Mouse (Mus musculus): ENCODE results near the gene Shmt1. TPM values are rescaled to one million over a fixed set of nuclear protein-coding genes. Genes with fewer than 3 reads are reported as not detected.

Shmt1 gene
- polyA plus RNA-seq (2012; rRNA removed; ENCODE audit: low replicate concordance): 9.0 and 20.1 TPM in 2 replicates

GRCm38 (mm10) chr11:60811618-60812017 is at the start of gene Shmt1:
Gene Shmt1, minus strand, starts transcription at chr11:60811718.

GRCm38 (mm10) chr11:60830433-60831052 is 19.0 kb upstream of the Shmt1 start, which contains the start of gene Dhrs7b:
Gene Dhrs7b, plus strand, starts transcription at chr11:60830631.

DNA sequence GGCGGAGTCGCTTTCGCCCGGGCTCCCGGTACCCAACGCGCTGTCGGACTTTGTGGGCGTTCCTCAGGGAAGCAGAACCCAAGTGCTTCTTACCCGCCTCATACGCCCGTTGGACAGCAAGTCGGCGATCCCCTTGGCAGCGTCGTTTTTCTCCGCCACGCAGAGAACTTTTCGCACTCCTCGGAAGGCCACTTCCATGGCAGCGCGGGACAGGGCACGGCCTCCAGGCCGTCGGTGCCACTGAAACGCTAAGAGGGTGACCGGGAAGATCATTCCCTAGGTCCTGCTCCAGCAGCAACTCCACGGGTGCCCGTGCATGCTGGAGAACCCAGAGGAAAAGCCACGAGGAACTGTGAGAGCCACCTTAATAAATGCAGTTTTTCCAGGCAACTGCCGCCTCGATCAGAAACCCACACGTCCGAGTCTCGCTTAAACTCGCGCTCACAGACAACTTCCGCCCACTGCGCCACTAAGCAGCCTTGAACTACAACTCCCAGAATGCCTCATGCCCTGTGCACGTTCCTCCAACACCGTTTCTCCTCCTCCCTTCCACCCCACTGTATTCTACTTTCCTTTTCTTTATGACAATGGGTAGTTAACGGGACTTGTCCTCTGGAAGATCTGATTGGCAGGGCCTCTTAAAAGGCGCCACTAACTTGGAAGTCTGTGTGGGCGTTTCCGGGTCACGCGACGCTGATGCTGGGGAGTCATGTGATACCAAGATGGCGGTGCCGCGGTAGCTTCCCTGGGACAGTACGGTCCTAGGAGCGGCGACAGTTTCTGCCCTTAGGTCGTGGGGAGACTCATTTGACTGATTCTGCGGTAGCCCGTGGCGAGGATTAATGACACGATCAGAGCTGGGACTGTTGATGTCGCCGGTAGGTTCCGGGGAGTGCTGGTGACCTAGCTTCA is 34.4 kb downstream of the Shmt1 start, which contains the start of the genes Top3a and Smcr8:
TSS of gene Top3a (minus strand) at position 537 of the 912 bp plus-strand sequence.
TSS of gene Smcr8 (plus strand) at position 696 of the 912 bp plus-strand sequence.

Other genes starting within 250 kb of the Shmt1 start
- gene Llgl1, start 112.0 kb downstream of the Shmt1 start, polyA plus RNA-seq (2012; rRNA removed; ENCODE audit: low replicate concordance): 41.1 and 91.4 TPM in 2 replicates
- 210 and 237 TPM in 2 replicates for gene Flii, start 84.5 kb downstream of the Shmt1 start, polyA plus RNA-seq (2012; rRNA removed; ENCODE audit: low replicate concordance)
- gene Mief2, start 83.3 kb downstream of the Shmt1 start, polyA plus RNA-seq (2012; rRNA removed; ENCODE audit: low replicate concordance): 24.5 and 24.6 TPM in 2 replicates
- gene Top3a, start 34.4 kb downstream of the Shmt1 start, polyA plus RNA-seq (2012; rRNA removed; ENCODE audit: low replicate concordance): 5.7 and 9.9 TPM in 2 replicates
- gene Smcr8, start 34.2 kb downstream of the Shmt1 start, polyA plus RNA-seq (2012; rRNA removed; ENCODE audit: low replicate concordance): 11.7 and 17.5 TPM in 2 replicates
- 36.7 and 58.2 TPM in 2 replicates for gene Dhrs7b, start 18.9 kb upstream of the Shmt1 start, polyA plus RNA-seq (2012; rRNA removed; ENCODE audit: low replicate concordance)
- 76.5 and 83.6 TPM in 2 replicates for gene Tmem11, start 67.6 kb upstream of the Shmt1 start, polyA plus RNA-seq (2012; rRNA removed; ENCODE audit: low replicate concordance)
- gene Natd1, start 103.0 kb upstream of the Shmt1 start, polyA plus RNA-seq (2012; rRNA removed; ENCODE audit: low replicate concordance): 54.2 and 62.5 TPM in 2 replicates
- gene Map2k3, start 120.3 kb upstream of the Shmt1 start, polyA plus RNA-seq (2012; rRNA removed; ENCODE audit: low replicate concordance): 36.1 and 58.0 TPM in 2 replicates
- gene Kcnj12, start 210.8 kb upstream of the Shmt1 start, polyA plus RNA-seq (2012; rRNA removed; ENCODE audit: low replicate concordance): 0.26 and 0.51 TPM in 2 replicates